ENCODE assay signal across 20 mouse cellular contexts in genomic region chr2:70859740-70860139, GRCm38 (mm10). TPM values are rescaled to one million over a fixed set of nuclear protein-coding genes. Genes with fewer than 3 reads are reported as not detected.
DNase-seq lines count a peak whose midpoint lies in the region; ATAC-seq and TF ChIP-seq lines count a peak whose summit lies in the region.
"Had no signal": no experiment of that assay in that cellular context is flagged by ENCODE, and none has a peak within 500 bp of the region (broad histone marks: within the 10 kb centered on the region; RNA-seq: fewer than 3 reads in every experiment).

No protein-coding gene starts in this region.

- DNase-seq in left cerebral cortex, adult 2 months (ENCODE audit: extremely low spot score in 1 of 2, low spot score in 2 of 2): no peak
- no peak for DNase-seq in left cerebral cortex, adult 11 months (ENCODE audit: low spot score)
- peak; percentile 47 for DNase-seq in testis, postnatal 10 days (ENCODE audit: low spot score)
- no peak for DNase-seq in testis, postnatal 14 days (ENCODE audit: low spot score)
- no peak for DNase-seq in Patski (ENCODE audit: low read depth, low spot score)
- peak; percentile 35 for DNase-seq in naive thymus-derived CD4-positive, alpha-beta T cell, adult 2 months (ENCODE audit: low read depth)
- DNase-seq in gastrocnemius, adult 8-10 months (ENCODE audit: low spot score in 2 of 2): no peak
- DNase-seq: cerebellum, adult 9-11 months; embryo, embryonic 11 days; gastrocnemius, postnatal 14 days; heart, postnatal 10 days; kidney, postnatal 25 days; liver, embryonic 13.5 days; lung, postnatal 14 days; thymus, adult 18-20 months had no signal

- ATAC-seq in Patski: no peak
- ATAC-seq: intestine, postnatal 0 days had no signal

- CTCF ChIA-PET in Patski (lab: Charles Lee): no interaction called here

- H3K27me3 ChIP-seq in Patski: no peaks in the 10 kb centered on the region
- H3K27me3 ChIP-seq: embryonic facial prominence, embryonic 15.5 days; hindbrain, embryonic 12.5 days; liver, embryonic 13.5 days; megakaryocyte, embryonic 14.5 days had no signal

- no peak overlapping the region for H3K4me3 ChIP-seq in left cerebral cortex, adult 2 months
- H3K4me3 ChIP-seq: embryonic facial prominence, embryonic 15.5 days; forebrain, embryonic 10.5 days; hindbrain, embryonic 12.5 days; liver, embryonic 13.5 days; megakaryocyte, embryonic 14.5 days had no signal

- in situ Hi-C loops in Patski (cut with MboI; ENCODE audit: low pct_unique_long_range_greater_than_20kb): no loop called here

- peak; percentile 11 for TF ChIP-seq CTCF in left cerebral cortex, adult 2 months (IDR thresholded peaks at IDR 0.05)
- peak; percentile 39 for TF ChIP-seq CTCF in Patski (IDR thresholded peaks at IDR 0.05)

- intact Hi-C loops in left cerebral cortex, adult 2 months (cut with DNase I): no loop called here

- POLR2A ChIA-PET in Patski (lab: Charles Lee): no interaction called here

- no peak overlapping the region for H3K27ac ChIP-seq in left cerebral cortex, adult 2 months
- H3K27ac ChIP-seq: embryonic facial prominence, embryonic 15.5 days; forebrain, embryonic 10.5 days; hindbrain, embryonic 12.5 days; liver, embryonic 13.5 days had no signal

RNA-seq across cellular contexts. Expression of gene Tlk1, which starts 34.2 kb away (rescaled TPM):
- 10 to 100 TPM; 81.1 to 83.4 TPM for total RNA-seq in left cerebral cortex, adult 2 months (2021)
- polyA plus RNA-seq in Patski (2021): 65.1 TPM
- 10 to 100 TPM; 37.8 to 44.5 (median 40.8) TPM for total RNA-seq in gastrocnemius, adult 8-10 months (2022)

Comparison
In these comparisons a context has a peak if more than half of its experiments do, and no peak if none do; other contexts are left out.
1. DNase-seq: peak in testis, postnatal 10 days (single experiment) and naive thymus-derived CD4-positive, alpha-beta T cell, adult 2 months (single experiment); none in left cerebral cortex, adult 2 months (0 of 2), left cerebral cortex, adult 11 months (single experiment), testis, postnatal 14 days (single experiment), Patski (single experiment) and gastrocnemius, adult 8-10 months (0 of 2).